Mouse (Mus musculus): Measurements from ENCODE around the gene Nudcd3.

The Nudcd3 gene

GRCm38 (mm10) chr11:6063501-6064214 is 136.6 kb downstream of the Nudcd3 start:
- DNase-seq (ENCODE audit: low spot score), result no peak

DNA sequence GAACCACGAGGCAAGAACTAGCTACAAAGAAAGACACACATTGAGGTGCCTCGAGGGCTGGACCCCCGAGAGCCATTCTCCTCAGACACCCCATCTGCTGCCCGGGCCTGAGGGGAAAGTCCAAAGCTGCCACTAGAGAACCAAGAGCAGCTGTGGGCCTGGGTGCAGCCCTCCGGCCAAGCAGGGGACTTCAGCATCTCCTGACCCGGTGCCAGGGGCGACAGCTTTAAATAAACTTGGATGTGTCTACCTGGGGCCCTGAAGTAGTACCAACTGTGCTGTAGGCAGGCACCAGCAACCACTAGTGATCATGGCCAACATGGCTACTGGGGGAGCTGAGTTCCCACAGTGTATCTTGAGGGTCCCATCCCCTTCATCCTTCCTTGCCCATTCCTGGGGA is 137.2 kb downstream of the Nudcd3 start:
- no peak for DNase-seq (ENCODE audit: low spot score)

- DNase-seq (ENCODE audit: low spot score), result no peak
Observed at GRCm38 (mm10) chr11:6062329-6062728, 137.9 kb downstream of the Nudcd3 start.

- no peak for DNase-seq (ENCODE audit: low spot score)
Observed at GRCm38 (mm10) chr11:6061891-6062290, 138.3 kb downstream of the Nudcd3 start.

DNA sequence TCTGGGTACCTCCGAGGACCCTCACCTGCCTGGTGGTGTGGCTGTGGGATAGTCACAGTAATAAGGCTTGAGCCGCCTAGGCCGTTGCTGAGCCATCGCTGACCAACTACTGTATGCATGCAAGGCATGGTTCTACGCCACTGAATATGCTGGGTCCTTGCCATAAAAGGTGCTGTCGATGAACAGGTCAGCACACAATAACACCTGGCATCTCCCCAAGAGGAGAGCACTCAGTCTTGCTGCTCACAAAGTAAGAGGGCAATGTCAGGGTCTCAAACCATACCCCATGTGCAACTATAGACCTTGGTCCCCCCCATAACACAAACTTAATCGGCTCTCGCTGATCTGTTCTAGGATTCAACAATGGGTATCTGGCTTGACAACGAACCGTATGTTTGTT is 141.1 kb downstream of the Nudcd3 start:
- no peak for DNase-seq (ENCODE audit: low spot score)
